ENCODE assay signal across 14 mouse cellular contexts in the genomic region with DNA sequence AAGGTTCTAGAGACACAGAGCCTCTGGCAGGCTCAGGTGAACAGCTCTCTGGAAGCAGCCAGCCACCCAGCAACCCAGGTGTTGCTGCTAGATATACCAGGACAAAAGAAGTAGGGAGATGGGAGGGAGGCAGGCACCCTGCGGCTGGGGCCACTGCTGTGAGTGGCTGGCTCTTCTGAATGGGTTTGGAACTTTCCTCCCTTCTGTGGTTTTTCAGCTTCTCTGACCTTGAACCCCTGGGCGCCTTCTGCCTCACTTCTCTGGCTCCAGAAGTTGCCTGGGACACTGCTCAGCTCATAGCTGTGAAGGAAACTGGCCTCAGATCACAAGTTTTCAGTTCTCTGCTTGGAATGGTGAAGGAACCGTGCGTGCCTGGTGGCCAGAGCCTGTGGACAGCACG. TPM values are rescaled to one million over a fixed set of nuclear protein-coding genes. Genes with fewer than 3 reads are reported as not detected.
DNase-seq lines count a peak whose midpoint lies in the region; ATAC-seq and TF ChIP-seq lines count a peak whose summit lies in the region.
"Had no signal": no experiment of that assay in that cellular context is flagged by ENCODE, and none has a peak within 500 bp of the region (broad histone marks: within the 10 kb centered on the region; RNA-seq: fewer than 3 reads in every experiment).

No protein-coding gene starts in this region.

- no peak for TF ChIP-seq POLR2A in thymus, adult 2 months (IDR thresholded peaks at IDR 0.05; ENCODE audit: control insufficient read depth, extremely low read depth, insufficient read depth, low read length, poor library complexity)

- H3K27me3 ChIP-seq in forebrain, embryonic 10.5 days (ENCODE audit: poor library complexity, severe bottlenecking) = no peaks in the 10 kb centered on the region
- H3K27me3 ChIP-seq in forebrain, embryonic 12.5 days = no peaks in the 10 kb centered on the region
- no peaks in the 10 kb centered on the region for H3K27me3 ChIP-seq in thymus, adult 2 months (ENCODE audit: control insufficient read depth, insufficient read depth, low read length)

- peak overlapping the region; percentile 63 for H3K27ac ChIP-seq in forebrain, embryonic 10.5 days
- H3K27ac ChIP-seq in forebrain, embryonic 12.5 days = no peak overlapping the region
- H3K27ac ChIP-seq in thymus, adult 2 months (ENCODE audit: control insufficient read depth, insufficient read depth, low read length) = no peak overlapping the region

- no peak overlapping the region for H3K4me3 ChIP-seq in forebrain, embryonic 10.5 days
- H3K4me3 ChIP-seq in forebrain, embryonic 12.5 days (replicated peaks) = no peak overlapping the region
- H3K4me3 ChIP-seq in thymus, adult 2 months (ENCODE audit: control insufficient read depth, insufficient read depth, low read length) = no peak overlapping the region
- H3K4me3 ChIP-seq: myocyte had no signal

- no peak overlapping the region for H3K4me2 ChIP-seq in forebrain, embryonic 12.5 days

- no peak for DNase-seq in forebrain, embryonic 10.5 days (ENCODE audit: extremely low spot score, low spot score)
- DNase-seq in ovary, adult 18-20 months (ENCODE audit: low spot score) = peak; percentile 36
- no peak for DNase-seq in ovary, postnatal 14 days (ENCODE audit: low spot score)
- DNase-seq in fibroblast of lung, adult 2 months (ENCODE audit: low read depth) = peak; percentile 33
- DNase-seq in lung, postnatal 4 days = peak; percentile 46 to 68
- DNase-seq in thymus, postnatal 14 days = no peak
- DNase-seq in thymus, adult 2 months = no peak
- DNase-seq: adrenal gland, adult 8-10 months; B cell, adult 2 months; gastrocnemius, postnatal 36 days; heart, postnatal 14 days; kidney, postnatal 25 days had no signal

- H3K9ac ChIP-seq in forebrain, embryonic 12.5 days = no peak overlapping the region

- peaks cover 21% of the 10 kb centered on the region for H3K4me1 ChIP-seq in forebrain, embryonic 10.5 days
- peaks cover 5% of the 10 kb centered on the region for H3K4me1 ChIP-seq in forebrain, embryonic 12.5 days
- H3K4me1 ChIP-seq in thymus, adult 2 months (replicated peaks; ENCODE audit: control insufficient read depth, insufficient read depth, low read length) = no peaks in the 10 kb centered on the region

- H3K9me3 ChIP-seq in forebrain, embryonic 10.5 days = no peaks in the 10 kb centered on the region
- H3K9me3 ChIP-seq in forebrain, embryonic 12.5 days = no peaks in the 10 kb centered on the region

- TF ChIP-seq CTCF in thymus, adult 2 months (IDR thresholded peaks at IDR 0.05; ENCODE audit: borderline replicate concordance, control insufficient read depth, extremely low read depth, insufficient read depth, low read length, poor library complexity) = no peak

- 64% methylated on average over 5 of the region's 5 CpGs for WGBS in forebrain, embryonic 10.5 days
- 64% methylated on average over 5 of the region's 5 CpGs for WGBS in forebrain, embryonic 12.5 days
- 78% methylated on average over 5 of the region's 5 CpGs for WGBS in thymus, adult 2 months

- no peaks in the 10 kb centered on the region for H3K36me3 ChIP-seq in forebrain, embryonic 10.5 days (replicated peaks)
- no peaks in the 10 kb centered on the region for H3K36me3 ChIP-seq in forebrain, embryonic 12.5 days (replicated peaks)
- no peaks in the 10 kb centered on the region for H3K36me3 ChIP-seq in thymus, adult 2 months (ENCODE audit: control insufficient read depth, insufficient read depth, low read length)

- no peak for ATAC-seq in forebrain, embryonic 12.5 days (ENCODE audit: low FRiP score)

RNA-seq across cellular contexts. Expression of a gene that starts 52.4 kb away (rescaled TPM):
- polyA plus RNA-seq in forebrain, embryonic 10.5 days (2016; fragmentation: Nextera tagmentation; extraction: Ambion mirVana) = 64.4 and 65.9 TPM in 2 replicates
- polyA plus RNA-seq in forebrain, embryonic 12.5 days (2016; fragmentation: Nextera tagmentation; extraction: Ambion mirVana) = 77.9 and 83.6 TPM in 2 replicates
- 36.8 and 42.8 TPM in 2 replicates for polyA plus RNA-seq in thymus, adult 2 months (2012; rRNA removed)

RNA-seq across cellular contexts. Expression of a gene that starts 59.7 kb away (rescaled TPM):
- polyA plus RNA-seq in forebrain, embryonic 10.5 days (2016; fragmentation: Nextera tagmentation; extraction: Ambion mirVana) = 278 and 295 TPM in 2 replicates
- 478 and 490 TPM in 2 replicates for polyA plus RNA-seq in forebrain, embryonic 12.5 days (2016; fragmentation: Nextera tagmentation; extraction: Ambion mirVana)
- polyA plus RNA-seq in thymus, adult 2 months (2012; rRNA removed) = 1,774 and 1,821 TPM in 2 replicates

Comparison
In these comparisons a context has a peak if more than half of its experiments do, and no peak if none do; other contexts are left out.
1. DNase-seq: peak in ovary, adult 18-20 months (single experiment), fibroblast of lung, adult 2 months (single experiment) and lung, postnatal 4 days (2 of 2); none in forebrain, embryonic 10.5 days (single experiment), ovary, postnatal 14 days (single experiment), thymus, postnatal 14 days (single experiment) and thymus, adult 2 months (single experiment).